Mouse (Mus musculus) brown adipose tissue, adult 24 weeks (tissue): ENCODE data around the gene Tbc1d1. TPM values are rescaled to one million over a fixed set of nuclear protein-coding genes. Genes with fewer than 3 reads are reported as not detected.

Source experiments
- H3K27ac ChIP-seq: fragments of 200-500 bp; replicated peaks from 2 replicates; pipeline ENCODE4 v1.5.1; 2012; ENCODE audit warnings: low read depth, mild to moderate bottlenecking, low read length
- H3K4me1 ChIP-seq: fragments of 200-500 bp; 2 replicates; pipeline ENCODE4 v1.6.1; 2012; ENCODE audit warnings: low read length, mixed read lengths; ENCODE audit not compliant: control insufficient read depth, insufficient read depth, insufficient read length
- H3K4me3 ChIP-seq: fragments of 200-500 bp; 2 replicates; pipeline ENCODE4 v1.5.1; 2012; ENCODE audit warnings: low read depth, mild to moderate bottlenecking, low read length, moderate library complexity; ENCODE audit not compliant: insufficient read depth
- polyA plus RNA-seq: library from polyadenylated mRNA; stranded (reverse); fragments of >200 nt; gene quantifications from 2 replicates; pipeline ENCODE4 v1.2.4, GENCODE M21; 2012; ENCODE audit not compliant: missing spikeins, insufficient read depth, insufficient read length

The Tbc1d1 gene
- polyA plus RNA-seq, 1 experiment, result 5.6 TPM

DNA sequence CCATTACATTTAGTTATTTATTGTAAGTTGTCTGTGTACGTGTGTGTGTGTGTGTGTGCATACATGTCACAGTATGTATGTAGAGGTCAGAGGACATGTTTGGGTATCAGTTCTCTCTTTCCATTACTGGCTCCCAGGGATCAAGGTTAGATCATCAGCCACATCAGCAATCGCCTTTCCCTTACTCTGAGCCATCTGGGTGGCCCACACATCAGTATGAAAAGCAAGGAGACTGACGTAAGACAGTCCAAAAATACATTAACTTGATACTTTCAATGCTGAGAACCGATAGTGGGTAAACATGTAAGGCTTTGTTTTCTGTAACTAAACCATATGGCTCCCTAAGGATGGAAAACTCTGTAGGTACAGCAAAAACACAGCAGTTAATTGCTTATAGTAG lies 54.7 kb downstream of the Tbc1d1 start:
- Histone ChIP-seq H3K27ac (0 out of 2 replicates have a peak overlapping the region, but pooled peaks have one; percentile 27), H3K4me3 (no peak overlapping the region), H3K4me1 (peaks cover 6% of the 10 kb centered on the region; the same call in 1 of the 2 replicates)

DNA sequence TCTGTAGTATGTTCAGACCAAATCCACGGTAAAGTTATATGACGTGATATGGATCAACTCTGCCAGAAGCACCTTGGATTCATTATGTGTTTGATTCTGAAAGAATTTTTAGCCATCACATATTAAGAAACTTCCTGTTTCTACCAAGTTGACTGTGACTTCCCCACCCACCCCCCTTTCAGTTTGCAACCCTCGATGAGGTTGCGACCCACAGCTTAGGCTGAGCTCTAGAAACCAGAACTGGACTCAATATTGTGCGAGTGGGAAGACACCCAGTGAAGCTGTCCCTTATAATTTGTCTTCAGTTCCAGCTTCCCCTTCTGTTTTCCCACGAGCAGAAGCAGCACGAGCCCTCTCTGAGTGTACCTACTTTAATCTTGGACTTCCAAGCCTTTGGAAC lies 55.2 kb downstream of the Tbc1d1 start:
- H3K4me3 ChIP-seq, result no peak overlapping the region
- peak overlapping the region; percentile 73 for H3K27ac ChIP-seq

DNA sequence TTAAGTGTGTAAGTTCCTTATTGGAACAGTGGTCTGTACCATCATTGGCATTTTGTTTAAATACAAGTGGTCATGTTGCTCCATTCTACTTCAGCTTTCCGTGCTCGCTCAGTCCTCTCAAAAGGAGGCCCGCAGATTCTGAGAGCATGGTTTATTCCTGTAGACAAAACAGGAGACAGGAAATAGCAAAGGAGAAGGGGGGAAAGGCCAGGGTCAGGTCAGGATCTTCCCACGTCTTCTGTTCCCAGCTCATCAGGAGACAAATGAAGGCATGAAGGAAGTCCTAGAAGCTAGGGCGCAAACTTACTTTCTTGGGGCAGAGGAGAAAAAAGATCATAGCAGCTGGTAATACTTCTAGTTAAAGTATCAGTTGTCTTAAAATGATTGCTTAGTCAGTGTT lies 56.1 kb downstream of the Tbc1d1 start:
- Histone ChIP-seq H3K4me1 (peaks cover 6% of the 10 kb centered on the region; the same call in 1 of the 2 replicates), H3K4me3 (no peak overlapping the region), H3K27ac (peak overlapping the region; percentile 66)

More for the DNA sequence above, 55.2 kb downstream of the Tbc1d1 start:
- peaks cover 6% of the 10 kb centered on the region; the same call in 1 of the 2 replicates for H3K4me1 ChIP-seq

DNA sequence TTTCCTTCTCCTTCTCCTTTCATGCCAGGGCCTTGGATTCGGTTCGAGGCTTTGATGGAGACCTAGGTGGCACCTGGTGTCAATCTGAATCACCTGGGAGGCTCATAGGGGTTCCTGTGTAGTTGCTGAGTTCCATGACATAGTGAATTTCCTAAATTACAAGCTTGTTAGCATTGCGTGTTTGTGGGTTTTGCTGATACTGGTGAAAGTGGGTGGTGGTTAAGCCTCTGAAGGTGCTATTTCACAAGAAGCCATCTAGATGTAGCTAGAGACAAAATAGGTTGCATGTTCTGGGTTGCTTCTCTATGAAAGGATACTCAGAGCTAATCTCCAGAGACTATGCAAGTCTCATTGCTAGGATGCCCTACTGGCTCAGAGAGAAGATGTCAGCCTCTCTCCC lies 56.5 kb downstream of the Tbc1d1 start:
- Histone ChIP-seq H3K4me3 (no peak overlapping the region), H3K4me1 (peaks cover 6% of the 10 kb centered on the region; the same call in 1 of the 2 replicates), H3K27ac (peak overlapping the region; percentile 66)

DNA sequence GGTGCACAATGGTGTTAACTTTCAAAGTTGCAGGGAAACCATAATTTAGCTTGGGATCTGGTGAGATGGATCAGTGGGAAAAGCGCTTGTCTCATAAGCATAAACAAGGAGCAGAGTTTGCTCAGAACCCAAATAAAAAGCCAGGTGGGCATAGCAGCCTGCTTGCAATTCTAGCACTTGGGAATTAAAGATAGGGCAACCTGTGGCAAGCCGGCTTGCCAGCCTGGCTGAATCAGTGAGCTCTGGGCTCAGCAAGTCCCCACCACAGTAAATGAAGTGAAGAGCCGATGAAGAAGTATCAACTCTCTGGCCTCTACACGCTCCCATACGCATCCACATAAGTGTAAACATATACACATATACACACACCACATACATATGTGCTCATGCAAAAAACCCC lies 59.7 kb downstream of the Tbc1d1 start:
- no peak overlapping the region for H3K27ac ChIP-seq

DNA sequence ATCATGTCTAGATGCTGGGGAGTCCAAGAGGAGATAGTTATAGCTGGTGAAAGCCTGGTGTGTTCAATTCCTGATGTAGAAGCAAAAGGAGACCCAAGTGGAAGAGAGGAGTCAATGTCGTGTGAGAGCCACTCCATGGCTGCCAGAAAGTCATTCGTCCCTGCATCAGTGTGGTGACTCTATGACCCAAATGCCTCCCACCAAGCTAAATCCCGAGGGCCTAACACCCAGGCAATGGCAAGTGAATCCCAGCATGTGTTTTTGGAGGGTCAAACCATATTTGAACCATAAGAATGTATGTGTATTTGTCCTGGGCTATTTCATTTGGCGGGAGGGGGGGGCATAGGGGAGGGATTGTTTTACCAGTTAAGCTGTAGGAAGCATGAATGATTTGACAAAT lies 60.2 kb downstream of the Tbc1d1 start:
- H3K27ac ChIP-seq, result no peak overlapping the region
- H3K4me3 ChIP-seq, result no peak overlapping the region
- H3K4me1 ChIP-seq, result peaks cover 6% of the 10 kb centered on the region; the same call in 1 of the 2 replicates

More for the DNA sequence above, 59.7 kb downstream of the Tbc1d1 start:
- Histone ChIP-seq H3K4me1 (peaks cover 6% of the 10 kb centered on the region; the same call in 1 of the 2 replicates), H3K4me3 (no peak overlapping the region)

DNA sequence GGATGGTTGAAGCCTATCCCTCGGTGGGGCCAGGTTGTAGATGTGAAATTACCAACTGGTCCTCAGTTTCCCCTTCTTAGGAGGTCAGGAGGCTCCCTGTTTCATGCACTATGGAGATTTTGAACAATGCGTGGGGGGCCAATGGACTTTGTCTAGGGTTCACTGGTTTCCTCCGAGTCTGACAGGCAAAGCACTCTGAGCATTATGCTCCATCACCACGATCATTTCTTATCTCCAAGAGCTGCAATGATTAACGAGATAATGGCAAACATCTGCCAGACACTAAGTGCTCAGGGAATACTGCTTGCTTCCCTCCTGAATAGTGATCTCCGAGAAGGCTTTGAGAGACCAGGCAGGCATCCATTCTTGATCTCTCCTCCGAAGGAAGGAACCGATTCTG lies 61.2 kb downstream of the Tbc1d1 start:
- no peak overlapping the region for H3K4me3 ChIP-seq
- H3K4me1 ChIP-seq, result peaks cover 1% of the 10 kb centered on the region; the same call in 1 of the 2 replicates
- no peak overlapping the region for H3K27ac ChIP-seq

DNA sequence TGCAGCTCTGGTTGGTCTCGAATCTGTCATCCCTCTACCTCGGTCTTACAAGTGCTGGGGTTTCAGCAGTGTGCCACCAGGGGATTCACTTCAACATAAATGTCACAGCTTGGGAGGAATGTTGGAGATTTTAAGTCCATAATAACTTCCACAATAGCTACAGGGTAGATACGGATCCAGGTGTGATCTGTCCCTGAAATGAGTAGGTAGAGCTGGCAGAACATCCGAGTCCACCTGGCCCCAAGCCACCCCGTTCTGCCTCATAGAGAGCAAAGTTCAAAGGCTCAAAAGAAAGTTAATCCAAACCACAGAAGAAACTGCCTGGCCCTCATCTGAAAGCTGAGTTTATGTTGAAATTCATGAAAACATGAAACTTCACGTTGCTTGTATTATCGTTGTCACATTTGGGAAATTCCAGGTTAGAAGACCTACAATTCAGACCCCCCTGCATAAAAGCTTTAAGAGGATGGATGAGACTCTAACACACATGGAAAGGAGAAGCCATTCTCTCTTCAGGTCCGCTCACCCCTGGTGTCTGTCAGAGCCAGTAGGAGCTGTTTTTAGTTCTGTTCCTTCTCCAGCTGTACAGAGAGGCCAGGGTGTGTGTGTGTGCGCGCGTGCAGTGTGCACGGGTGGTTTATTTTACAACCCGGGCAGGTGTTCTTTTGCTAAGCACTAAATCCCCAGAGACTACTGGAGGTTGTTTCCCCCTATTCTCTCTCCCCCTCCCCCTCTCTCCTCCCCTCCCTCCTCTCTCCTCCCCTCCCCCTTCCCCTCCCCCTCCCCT lies 61.9 kb downstream of the Tbc1d1 start:
- no peaks in the 10 kb centered on the region for H3K4me1 ChIP-seq
- H3K27ac ChIP-seq, result no peak overlapping the region
- H3K4me3 ChIP-seq, result no peak overlapping the region

DNA sequence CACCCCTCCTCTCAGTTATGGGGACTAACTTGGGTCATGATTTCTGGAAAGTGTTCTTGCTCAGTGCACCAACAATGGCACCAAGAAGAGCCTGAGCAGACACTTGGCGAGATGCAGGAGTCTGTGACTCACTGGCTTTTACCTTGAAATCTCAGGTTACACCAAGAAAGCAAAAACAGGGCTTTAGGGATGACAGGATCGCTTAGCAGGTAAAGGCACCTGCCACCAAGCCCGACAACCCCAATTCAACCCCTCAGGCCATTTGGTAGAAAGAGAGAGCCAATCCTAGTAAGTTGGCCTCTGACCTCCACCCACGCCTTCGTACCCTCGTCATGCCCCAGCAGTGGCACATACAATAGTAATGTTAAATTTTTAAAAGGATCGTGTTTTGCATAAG lies 62.5 kb downstream of the Tbc1d1 start:
- no peak overlapping the region for H3K27ac ChIP-seq
- H3K4me1 ChIP-seq, result no peaks in the 10 kb centered on the region
- H3K4me3 ChIP-seq, result no peak overlapping the region

DNA sequence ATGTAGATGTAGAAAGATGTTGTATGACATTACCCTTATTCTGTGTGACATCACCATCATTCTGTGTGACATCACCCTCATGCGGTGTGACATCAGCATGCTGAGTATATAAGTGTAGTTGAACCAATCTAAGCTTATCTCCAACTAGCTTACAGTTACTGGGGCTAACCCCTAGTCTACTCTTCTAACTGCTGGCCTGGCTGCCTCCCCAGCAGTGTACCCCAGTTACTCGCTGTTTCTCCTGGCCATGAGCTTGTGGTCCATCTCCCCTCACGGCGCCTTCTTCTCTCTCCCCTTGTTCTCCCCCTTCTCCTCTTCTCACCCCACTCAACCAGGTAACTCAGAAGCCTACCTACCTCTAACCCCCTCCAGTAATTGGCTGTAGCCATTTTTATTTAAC lies 64.7 kb downstream of the Tbc1d1 start:
- Histone ChIP-seq H3K4me3 (no peak overlapping the region), H3K27ac (no peak overlapping the region), H3K4me1 (0 out of 2 replicates have a peak, but pooled peaks cover 7% of the 10 kb centered on the region)

DNA sequence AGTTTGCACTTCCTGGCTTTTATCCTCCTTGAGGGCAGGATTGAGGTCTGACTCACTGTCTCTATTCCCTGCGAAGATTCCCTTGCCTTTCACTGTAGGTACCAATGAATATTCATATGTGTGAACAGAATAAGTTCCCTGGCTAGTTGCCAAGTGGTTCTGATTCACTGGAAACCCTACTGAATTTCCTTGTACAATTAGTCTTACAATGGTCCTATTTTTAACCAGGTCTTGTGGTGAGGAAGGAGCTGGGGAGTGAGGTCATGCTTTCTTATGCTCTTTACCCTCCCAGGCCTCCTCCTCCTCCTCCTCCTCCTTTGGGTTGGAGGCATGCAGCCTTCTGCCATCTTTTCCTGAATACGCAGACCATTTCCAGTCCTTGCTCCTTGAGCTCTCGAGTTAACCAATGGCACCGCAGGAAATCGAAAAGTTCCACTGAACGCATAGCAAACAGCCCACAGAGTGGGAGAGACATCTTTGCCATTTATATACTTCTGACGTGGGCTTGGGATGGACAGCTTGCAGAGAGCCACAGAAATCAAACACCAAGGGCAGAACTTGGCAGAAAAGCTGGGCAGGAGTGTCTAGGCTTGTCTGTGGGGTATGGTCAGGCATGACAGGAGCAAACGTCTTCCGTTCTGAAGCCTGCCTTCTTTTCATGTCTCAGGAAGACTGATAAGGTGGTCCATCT lies 68.8 kb downstream of the Tbc1d1 start:
- Histone ChIP-seq H3K27ac (peak overlapping the region; percentile 32), H3K4me3 (no peak overlapping the region), H3K4me1 (peaks cover 10% of the 10 kb centered on the region; the same call in 1 of the 2 replicates)

DNA sequence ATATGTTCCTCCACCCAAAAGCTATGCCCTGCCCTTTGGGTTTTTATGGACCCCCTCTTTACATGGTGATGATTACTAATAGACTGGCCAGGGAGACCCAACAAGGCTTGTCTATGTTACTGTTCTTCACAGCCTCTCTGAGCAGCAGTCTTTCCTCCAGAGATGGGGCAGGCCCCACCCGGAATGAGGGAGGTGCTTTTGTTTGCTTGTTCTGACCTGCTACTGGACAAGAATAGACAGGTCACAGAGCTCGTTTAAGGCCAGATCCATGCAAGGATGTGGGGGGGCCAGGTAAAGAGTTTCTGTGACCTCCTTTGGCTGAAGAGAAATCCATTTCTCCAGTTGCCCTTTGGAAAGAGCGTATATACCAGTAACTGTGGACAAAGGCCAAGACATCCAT lies 72.1 kb downstream of the Tbc1d1 start:
- H3K4me3 ChIP-seq, result no peak overlapping the region
- H3K27ac ChIP-seq, result no peak overlapping the region
- H3K4me1 ChIP-seq, result peaks cover 10% of the 10 kb centered on the region; the same call in 1 of the 2 replicates

DNA sequence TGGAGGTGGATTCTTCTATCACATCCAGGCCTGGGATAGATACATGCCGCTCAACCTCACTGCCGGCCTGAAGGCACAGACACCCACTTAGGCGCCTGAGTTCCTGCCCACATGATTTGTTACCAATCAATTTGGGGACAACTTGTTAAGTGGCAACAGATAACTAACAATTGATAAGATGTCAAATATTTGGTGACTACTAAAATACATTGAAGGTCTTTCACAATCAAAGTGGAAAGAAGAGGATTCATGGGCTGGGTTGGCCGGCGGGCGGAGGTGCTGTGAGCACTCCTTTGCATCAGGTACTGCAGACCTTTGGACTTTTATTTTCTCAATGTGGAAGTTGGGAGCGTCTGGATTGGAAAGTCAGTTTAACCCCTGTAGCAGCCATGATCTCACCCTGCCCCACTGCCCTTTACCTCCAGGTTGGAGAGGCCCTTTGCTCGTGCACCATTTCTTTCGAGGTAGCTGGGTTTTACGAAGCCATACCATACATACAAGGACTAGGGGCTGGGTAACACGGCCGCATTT lies 73.3 kb downstream of the Tbc1d1 start:
- H3K27ac ChIP-seq, result peak overlapping the region; percentile 19

DNA sequence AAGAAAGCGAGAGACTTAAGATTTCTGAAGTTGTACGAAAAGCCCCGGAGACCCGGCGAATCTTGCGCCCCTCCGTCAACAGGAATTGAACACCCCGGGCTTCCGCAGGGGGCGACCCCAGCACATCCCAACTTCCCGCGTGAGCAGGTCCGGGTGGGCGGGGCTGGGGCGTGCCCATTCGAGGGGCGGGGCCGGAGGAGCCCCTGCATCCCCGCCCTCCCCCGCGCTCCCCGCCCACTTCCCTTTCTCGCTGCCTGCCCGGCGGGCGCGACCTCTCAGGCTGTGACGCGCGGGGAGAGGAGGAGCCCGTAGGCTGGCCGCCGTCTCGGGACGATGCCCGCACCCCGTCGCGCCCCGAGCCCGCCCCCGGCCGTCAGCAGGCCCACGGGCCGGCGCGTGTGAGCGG lies 74.0 kb downstream of the Tbc1d1 start:
- Histone ChIP-seq H3K4me1 (peaks cover 13% of the 10 kb centered on the region; the same call in 1 of the 2 replicates), H3K27ac (peak overlapping the region; percentile 19), H3K4me3 (peak overlapping the region; percentile 68)

More for the DNA sequence above, 73.3 kb downstream of the Tbc1d1 start:
- Histone ChIP-seq H3K4me1 (peaks cover 12% of the 10 kb centered on the region; the same call in 1 of the 2 replicates), H3K4me3 (peak overlapping the region; percentile 66)

DNA sequence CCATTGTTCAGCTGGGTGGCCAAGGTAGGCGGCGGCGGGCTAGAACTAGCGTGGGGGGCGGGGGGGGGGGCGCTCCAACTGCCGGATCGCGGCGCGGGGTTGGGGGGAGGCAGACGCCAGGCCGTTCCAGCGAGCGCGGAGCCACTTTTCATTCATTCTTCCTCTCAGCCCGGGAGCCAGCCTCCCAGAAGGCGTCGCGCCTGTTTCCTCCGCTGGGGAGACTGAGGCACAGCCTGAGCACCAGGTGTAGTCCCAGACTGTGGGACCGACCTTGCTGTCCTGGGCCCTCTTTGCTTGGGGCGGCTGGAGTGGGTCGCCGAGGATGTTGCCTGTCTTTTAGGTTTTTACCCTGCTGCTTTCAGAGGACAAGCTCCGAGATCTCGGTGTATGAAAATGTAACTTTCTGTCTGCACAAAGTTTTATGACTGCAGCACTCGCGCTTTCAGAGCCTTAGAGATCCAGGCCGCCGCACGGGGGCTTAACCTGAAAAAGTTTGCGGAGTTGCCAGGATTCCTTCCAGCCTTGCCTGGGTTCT lies 74.5 kb downstream of the Tbc1d1 start:
- peaks cover 9% of the 10 kb centered on the region; the same call in 1 of the 2 replicates for H3K4me1 ChIP-seq
- H3K27ac ChIP-seq, result no peak overlapping the region
- H3K4me3 ChIP-seq, result peak overlapping the region; percentile 68
